Mouse (Mus musculus): ENCODE measurements around the gene Stard13. TPM values are rescaled to one million over a fixed set of nuclear protein-coding genes. Genes with fewer than 3 reads are reported as not detected.

The Stard13 gene
- polyA plus RNA-seq, 1 experiment from 2014 or later: 3.7 TPM

GRCm38 (mm10) chr5:151168191-151168590, 65.4 kb downstream of the Stard13 start:
- ATAC-seq: no peak
- no peak overlapping the region for H3K4me3 ChIP-seq (ENCODE audit: low read depth, low read length)

GRCm38 (mm10) chr5:151167641-151168040, 66.0 kb downstream of the Stard13 start:
- no peaks in the 10 kb centered on the region for H3K9me3 ChIP-seq (ENCODE audit: control insufficient read depth)
- 72% methylated on average over 6 of the region's 6 CpGs for WGBS
- no peak overlapping the region for H3K4me3 ChIP-seq (ENCODE audit: low read depth, low read length)
- no peak overlapping the region for H3K9ac ChIP-seq (ENCODE audit: low read depth, low read length)
- no peak for TF ChIP-seq CTCF (IDR thresholded peaks at IDR 0.05; ENCODE audit: low read depth)
- H3K27ac ChIP-seq (ENCODE audit: low read depth, low read length): no peak overlapping the region
- peaks cover 9% of the 10 kb centered on the region; the same call in 1 of the 2 replicates for H3K4me1 ChIP-seq (replicated peaks; ENCODE audit: control insufficient read depth, insufficient read depth, low read length)
- H3K27me3 ChIP-seq (replicated peaks; ENCODE audit: control insufficient read depth, insufficient read depth, low read length): no peaks in the 10 kb centered on the region
- no peaks in the 10 kb centered on the region for H3K36me3 ChIP-seq (ENCODE audit: control insufficient read depth, insufficient read depth)
- no peak overlapping the region for H3K4me2 ChIP-seq (replicated peaks; ENCODE audit: low read depth)
- ATAC-seq: no peak

More at GRCm38 (mm10) chr5:151168191-151168590, 65.4 kb downstream of the Stard13 start:
- H3K4me1 ChIP-seq (replicated peaks; ENCODE audit: control insufficient read depth, insufficient read depth, low read length): peaks cover 9% of the 10 kb centered on the region; the same call in 1 of the 2 replicates
- no peak overlapping the region for H3K9ac ChIP-seq (ENCODE audit: low read depth, low read length)
- H3K27me3 ChIP-seq (replicated peaks; ENCODE audit: control insufficient read depth, insufficient read depth, low read length): no peaks in the 10 kb centered on the region
- no peaks in the 10 kb centered on the region for H3K9me3 ChIP-seq (ENCODE audit: control insufficient read depth)
- no peak for TF ChIP-seq CTCF (IDR thresholded peaks at IDR 0.05; ENCODE audit: low read depth)
- WGBS: 53% methylated on average over 3 of the region's 3 CpGs
- H3K27ac ChIP-seq (ENCODE audit: low read depth, low read length): no peak overlapping the region; the same call in 1 of the 2 replicates
- H3K4me2 ChIP-seq (replicated peaks; ENCODE audit: low read depth): no peak overlapping the region
- no peaks in the 10 kb centered on the region for H3K36me3 ChIP-seq (ENCODE audit: control insufficient read depth, insufficient read depth)

GRCm38 (mm10) chr5:151166266-151166665, 67.4 kb downstream of the Stard13 start:
- 54% methylated on average over 5 of the region's 5 CpGs for WGBS
- Histone ChIP-seq H3K4me2 (replicated peaks; ENCODE audit: low read depth) (peak overlapping the region; percentile 46), H3K4me1 (replicated peaks; ENCODE audit: control insufficient read depth, insufficient read depth, low read length) (peaks cover 9% of the 10 kb centered on the region; the same call in 1 of the 2 replicates), H3K9me3 (ENCODE audit: control insufficient read depth) (no peaks in the 10 kb centered on the region), H3K27ac (ENCODE audit: low read depth, low read length) (peak overlapping the region; percentile 74), H3K9ac (ENCODE audit: low read depth, low read length) (no peak overlapping the region), H3K36me3 (ENCODE audit: control insufficient read depth, insufficient read depth) (0 out of 2 replicates have a peak, but pooled peaks cover 5% of the 10 kb centered on the region), H3K27me3 (replicated peaks; ENCODE audit: control insufficient read depth, insufficient read depth, low read length) (no peaks in the 10 kb centered on the region), H3K4me3 (ENCODE audit: low read depth, low read length) (no peak overlapping the region)
- ATAC-seq: peak; percentile 42
- no peak for TF ChIP-seq CTCF (IDR thresholded peaks at IDR 0.05; ENCODE audit: low read depth)

DNA sequence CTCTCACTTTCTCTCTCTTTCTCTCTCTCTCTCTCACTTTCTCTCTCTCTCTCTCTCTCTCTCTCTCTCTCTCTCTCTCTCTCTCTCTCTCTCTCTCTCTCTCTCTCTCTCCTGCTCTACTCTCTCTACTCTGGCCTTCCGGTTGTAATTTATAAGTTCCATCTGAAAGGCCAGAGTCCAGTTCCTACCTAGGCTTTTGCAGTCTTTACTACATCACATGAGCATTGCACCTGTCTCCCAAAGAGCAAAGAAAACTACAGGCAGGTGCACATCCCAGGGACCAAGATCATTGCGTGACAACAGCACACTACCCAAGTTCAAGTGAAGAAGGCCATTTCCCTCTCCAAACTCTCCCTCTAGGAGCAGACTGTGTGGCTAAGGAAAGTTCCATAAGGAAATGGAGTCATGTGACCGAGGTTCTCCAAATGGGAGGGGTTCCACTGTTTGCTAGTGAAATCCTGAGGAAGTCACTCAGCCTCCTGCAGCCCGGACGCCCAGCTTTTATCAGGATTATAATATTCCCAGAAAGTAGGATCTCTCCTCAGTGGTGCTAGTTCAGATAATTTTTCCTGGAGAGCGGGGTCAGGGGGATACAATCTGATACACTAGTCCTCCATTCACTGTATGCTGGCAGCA, 68.1 kb downstream of the Stard13 start:
- Histone ChIP-seq H3K9ac (ENCODE audit: low read depth, low read length) (no peak overlapping the region), H3K36me3 (ENCODE audit: control insufficient read depth, insufficient read depth) (0 out of 2 replicates have a peak, but pooled peaks cover 5% of the 10 kb centered on the region), H3K27ac (ENCODE audit: low read depth, low read length) (peak overlapping the region; percentile 74), H3K4me1 (replicated peaks; ENCODE audit: control insufficient read depth, insufficient read depth, low read length) (peaks cover 9% of the 10 kb centered on the region; the same call in 1 of the 2 replicates), H3K9me3 (ENCODE audit: control insufficient read depth) (no peaks in the 10 kb centered on the region), H3K27me3 (replicated peaks; ENCODE audit: control insufficient read depth, insufficient read depth, low read length) (no peaks in the 10 kb centered on the region), H3K4me3 (ENCODE audit: low read depth, low read length) (no peak overlapping the region), H3K4me2 (replicated peaks; ENCODE audit: low read depth) (peak overlapping the region; percentile 46)
- TF ChIP-seq CTCF (IDR thresholded peaks at IDR 0.05; ENCODE audit: low read depth): no peak
- WGBS: 42% methylated on average over 6 of the region's 6 CpGs
- ATAC-seq: peak; percentile 91

GRCm38 (mm10) chr5:151164815-151165214, 68.8 kb downstream of the Stard13 start:
- H3K4me1 ChIP-seq (replicated peaks; ENCODE audit: control insufficient read depth, insufficient read depth, low read length): peaks cover 9% of the 10 kb centered on the region; the same call in 1 of the 2 replicates
- no peaks in the 10 kb centered on the region for H3K27me3 ChIP-seq (replicated peaks; ENCODE audit: control insufficient read depth, insufficient read depth, low read length)
- 65% methylated on average over 4 of the region's 4 CpGs for WGBS
- H3K36me3 ChIP-seq (ENCODE audit: control insufficient read depth, insufficient read depth): 0 out of 2 replicates have a peak, but pooled peaks cover 5% of the 10 kb centered on the region
- H3K4me3 ChIP-seq (ENCODE audit: low read depth, low read length): no peak overlapping the region
- H3K4me2 ChIP-seq (replicated peaks; ENCODE audit: low read depth): no peak overlapping the region
- no peak for TF ChIP-seq CTCF (IDR thresholded peaks at IDR 0.05; ENCODE audit: low read depth)
- H3K9ac ChIP-seq (ENCODE audit: low read depth, low read length): no peak overlapping the region
- H3K27ac ChIP-seq (ENCODE audit: low read depth, low read length): peak overlapping the region; percentile 62
- no peaks in the 10 kb centered on the region for H3K9me3 ChIP-seq (ENCODE audit: control insufficient read depth)
- no peak; the same call in 1 of the 2 replicates for ATAC-seq

DNA sequence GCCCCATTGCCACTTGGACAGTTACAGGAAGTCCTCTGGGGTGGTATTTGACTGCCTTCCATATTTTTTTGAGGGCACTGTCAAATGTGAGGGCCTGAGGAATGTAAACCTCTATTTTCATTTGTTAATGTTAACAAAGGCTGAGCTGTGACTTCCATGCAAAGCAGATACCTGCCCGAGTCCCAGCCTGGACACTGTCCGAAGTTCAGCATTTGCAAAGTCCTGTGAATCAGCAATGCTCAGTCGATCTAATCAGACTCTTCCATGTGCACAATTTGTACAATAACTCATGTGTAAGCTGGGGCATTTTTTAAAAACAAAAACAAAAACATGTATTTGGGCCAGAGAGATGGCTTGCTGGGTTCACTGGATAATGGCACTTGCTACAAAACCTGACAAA, 71.0 kb downstream of the Stard13 start:
- Histone ChIP-seq H3K27me3 (replicated peaks; ENCODE audit: control insufficient read depth, insufficient read depth, low read length) (no peaks in the 10 kb centered on the region), H3K27ac (ENCODE audit: low read depth, low read length) (no peak overlapping the region), H3K4me1 (replicated peaks; ENCODE audit: control insufficient read depth, insufficient read depth, low read length) (peaks cover 7% of the 10 kb centered on the region; the same call in 1 of the 2 replicates), H3K36me3 (ENCODE audit: control insufficient read depth, insufficient read depth) (0 out of 2 replicates have a peak, but pooled peaks cover 5% of the 10 kb centered on the region), H3K4me2 (replicated peaks; ENCODE audit: low read depth) (no peak overlapping the region), H3K4me3 (ENCODE audit: low read depth, low read length) (no peak overlapping the region), H3K9me3 (ENCODE audit: control insufficient read depth) (no peaks in the 10 kb centered on the region), H3K9ac (ENCODE audit: low read depth, low read length) (no peak overlapping the region)
- ATAC-seq: no peak
- WGBS: 67% methylated on average over 3 of the region's 3 CpGs
- TF ChIP-seq CTCF (IDR thresholded peaks at IDR 0.05; ENCODE audit: low read depth): no peak

Data from intestine, postnatal 0 days (tissue).